Mouse (Mus musculus) liver, adult 2 months (tissue): ENCODE measurements around the gene Plaur.

ENCODE experiments used
- CTCF ChIP-seq: fragments of 200-500 bp; IDR thresholded peaks from 2 replicates; pipeline ENCODE4 v1.5.1; 2011; ENCODE audit warnings: low read depth, low read length, control low read depth
- POLR2A ChIP-seq: fragments of 200-500 bp; IDR thresholded peaks from 2 replicates; pipeline ENCODE4 v1.6.1; 2011; ENCODE audit warnings: low read length, control low read depth; ENCODE audit not compliant: insufficient read depth; ENCODE audit errors: extremely low read depth

DNA sequence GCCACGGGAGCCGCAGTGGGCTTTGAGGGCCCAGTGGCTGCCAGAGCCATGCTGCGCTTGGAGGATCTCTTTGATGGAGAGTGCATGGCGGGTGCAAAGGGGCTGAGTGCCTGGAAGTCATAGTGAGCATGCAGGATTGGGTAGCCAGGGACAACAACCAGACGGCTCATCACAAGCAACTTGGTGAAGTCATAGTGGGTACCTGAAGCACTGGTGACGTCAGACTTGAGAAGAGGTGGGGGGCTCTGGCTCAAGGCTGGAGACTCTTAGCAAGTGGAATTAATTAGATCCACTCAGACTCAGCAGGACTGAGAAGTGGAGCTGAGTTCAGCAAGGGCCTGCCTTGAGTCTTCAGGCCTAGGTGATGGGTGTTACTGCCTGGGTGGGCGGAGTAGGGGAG lies 50.1 kb downstream of the Plaur start, which contains the start of gene AC161166.1:
- TF ChIP-seq CTCF (no peak), POLR2A (no peak)
